Mouse (Mus musculus) spleen, postnatal 14 days (tissue): Measurements from ENCODE around the gene Pard6b.
"Not testable (repeated sequence)": the region's sequence is repeated elsewhere in the genome, so short reads cannot be mapped to it uniquely, and the experiment has no call there.

ENCODE experiments used
- DNase-seq, 2 experiments: peaks; one replicate each; pipeline ENCODE4 v3.0.0; 2021 to 2022; ENCODE audit warnings: low spot score in 2 of 2

The Pard6b gene

GRCm38 (mm10) chr2:168100008-168100407 lies 19.2 kb downstream of the Pard6b start:
- no peak for DNase-seq

GRCm38 (mm10) chr2:168101805-168102204 lies 21.0 kb downstream of the Pard6b start:
- no peak for DNase-seq

GRCm38 (mm10) chr2:168103341-168103740 lies 22.5 kb downstream of the Pard6b start:
- DNase-seq: no peak

GRCm38 (mm10) chr2:168104375-168105144 lies 23.8 kb downstream of the Pard6b start:
- DNase-seq: no peak

GRCm38 (mm10) chr2:168105271-168105670 lies 24.5 kb downstream of the Pard6b start:
- DNase-seq: no peak

GRCm38 (mm10) chr2:168106701-168107178 lies 25.9 kb downstream of the Pard6b start:
- DNase-seq: no peak

GRCm38 (mm10) chr2:168107356-168107755 lies 26.6 kb downstream of the Pard6b start:
- no peak for DNase-seq

GRCm38 (mm10) chr2:168107901-168108300 lies 27.1 kb downstream of the Pard6b start:
- not testable (repeated sequence) for DNase-seq

GRCm38 (mm10) chr2:168111902-168112301 lies 31.1 kb downstream of the Pard6b start:
- DNase-seq: peak; percentile 41 to 68

- no peak for DNase-seq
These were observed 32.5 kb downstream of the Pard6b start for GRCm38 (mm10) chr2:168113263-168113662.

GRCm38 (mm10) chr2:168113692-168114091 lies 32.9 kb downstream of the Pard6b start:
- no peak for DNase-seq

- no peak for DNase-seq
These were observed 34.0 kb downstream of the Pard6b start for GRCm38 (mm10) chr2:168114699-168115350.

- DNase-seq: no peak
These were observed 35.0 kb downstream of the Pard6b start for GRCm38 (mm10) chr2:168115826-168116225.

GRCm38 (mm10) chr2:168117147-168117546 lies 36.3 kb downstream of the Pard6b start:
- DNase-seq: peak in 1 of 2 experiments; percentile 59

GRCm38 (mm10) chr2:168117553-168117952 lies 36.7 kb downstream of the Pard6b start:
- DNase-seq: no peak

GRCm38 (mm10) chr2:168117967-168118366 lies 37.2 kb downstream of the Pard6b start:
- no peak for DNase-seq

GRCm38 (mm10) chr2:168118456-168118855 lies 37.7 kb downstream of the Pard6b start:
- DNase-seq: no peak

- DNase-seq: peak in 1 of 2 experiments; percentile 17
These were observed 38.3 kb downstream of the Pard6b start for GRCm38 (mm10) chr2:168119123-168119522.

- DNase-seq: no peak
These were observed 40.1 kb downstream of the Pard6b start for GRCm38 (mm10) chr2:168120906-168121305.

GRCm38 (mm10) chr2:168123652-168124051 lies 42.8 kb downstream of the Pard6b start:
- DNase-seq: no peak

GRCm38 (mm10) chr2:168125288-168126089 lies 44.7 kb downstream of the Pard6b start:
- no peak for DNase-seq

- no peak for DNase-seq
These were observed 47.0 kb downstream of the Pard6b start for GRCm38 (mm10) chr2:168127767-168128166.
